Mouse (Mus musculus) midbrain, postnatal 0 days (tissue): ENCODE measurements around the gene Vasp. TPM values are rescaled to one million over a fixed set of nuclear protein-coding genes. Genes with fewer than 3 reads are reported as not detected.
A peak's percentile ranks its signal among the peaks of the same experiment; 100 is the strongest.

Experiments
- ATAC-seq: fragments of 200-750 bp; cut with Nextera tagmentation; 2 replicates; pipeline ENCODE4 v1.8.0; 2017; ENCODE audit warnings: moderate number of reproducible peaks, mild to moderate bottlenecking, moderate TSS enrichment, moderate library complexity; ENCODE audit not compliant: low FRiP score
- DNase-seq: peaks from one replicate; pipeline ENCODE4 v3.0.0-alpha.2; 2015; ENCODE audit warnings: low spot score
- H3K27ac ChIP-seq: fragments of 300-500 bp; sonication (generic); 2 replicates; pipeline ENCODE4 v1.5.1; 2014; ENCODE audit warnings: low read depth, mild to moderate bottlenecking, low read length, mixed read lengths
- H3K27me3 ChIP-seq: fragments of 300-500 bp; sonication (generic); 2 replicates; pipeline ENCODE4 v1.6.1; 2014; ENCODE audit warnings: low read length, control low read depth, mixed read lengths; ENCODE audit not compliant: insufficient read depth
- H3K36me3 ChIP-seq: fragments of 300-500 bp; sonication (generic); 2 replicates; pipeline ENCODE4 v1.6.1; 2014; ENCODE audit warnings: low read length, control low read depth, mixed read lengths; ENCODE audit not compliant: insufficient read depth
- H3K4me1 ChIP-seq: fragments of 300-500 bp; sonication (generic); 2 replicates; pipeline ENCODE4 v1.6.1; 2014; ENCODE audit warnings: mild to moderate bottlenecking, control low read depth, antibody characterized with exemption, low read length, mixed read lengths; ENCODE audit not compliant: insufficient read depth
- H3K4me2 ChIP-seq: fragments of 300-500 bp; sonication (generic); 2 replicates; pipeline ENCODE4 v1.6.1; 2014; ENCODE audit warnings: low read depth, mild to moderate bottlenecking, low read length, mixed read lengths; ENCODE audit not compliant: poor library complexity, severe bottlenecking
- H3K4me3 ChIP-seq: fragments of 300-500 bp; sonication (generic); 2 replicates; pipeline ENCODE4 v1.5.1; 2014; ENCODE audit warnings: low read depth, mild to moderate bottlenecking, low read length, moderate library complexity
- H3K9ac ChIP-seq: fragments of 300-500 bp; sonication (generic); replicated peaks from 2 replicates; pipeline ENCODE4 v1.6.1; 2014; ENCODE audit warnings: mild to moderate bottlenecking, low read length, moderate library complexity, mixed read lengths; ENCODE audit not compliant: poor library complexity, severe bottlenecking
- H3K9me3 ChIP-seq: fragments of 300-500 bp; sonication (generic); 2 replicates; pipeline ENCODE4 v1.6.1; 2016; ENCODE audit warnings: low read length, control low read depth
- CTCF ChIP-seq: IDR thresholded peaks from 2 replicates; pipeline ENCODE4 v1.5.1; 2016; ENCODE audit warnings: antibody characterized with exemption, mild to moderate bottlenecking
- WGBS: fragments of 180-500 bp; shearing (Covaris S2); extraction: QIAGEN DNeasy Blood & Tissue Kit; methylation state at CpG from one replicate; pipeline ENCODE4 v1.1.7; 2014; 5-methylcytosine and 5-hydroxymethylcytosine counted together
- polyA plus RNA-seq: library from polyadenylated mRNA; unstranded; fragments of >200 nt; fragmentation: Nextera tagmentation; extraction: Ambion mirVana; gene quantifications from 2 replicates; pipeline ENCODE4 v1.2.1, GENCODE M21; 2015
- total RNA-seq: library from RNA; depleted of rRNA; stranded (reverse); fragments of >200 nt; gene quantifications from 2 replicates; pipeline ENCODE4 v1.2.3, GENCODE M21; 2014

The Vasp gene
- total and polyA plus RNA-seq, 2 experiments from 2014 or later: 32.3 to 56.9 TPM

GRCm38 (mm10) chr7:19270509-19271237 lies 944 bp downstream of the Vasp start:
- TF ChIP-seq CTCF: no peak
- H3K27ac ChIP-seq: no peak overlapping the region
- ATAC-seq (no peak), DNase-seq (no peak)
- H3K9me3 ChIP-seq: no peaks in the 10 kb centered on the region
- peak overlapping the region; percentile 77 for H3K9ac ChIP-seq
- H3K4me1 ChIP-seq: peaks cover 4% of the 10 kb centered on the region; the same call in 1 of the 2 replicates
- H3K4me2 ChIP-seq: peak overlapping the region; percentile 88
- 0% methylated on average over 17 of the region's 21 CpGs for WGBS
- no peaks in the 10 kb centered on the region for H3K36me3 ChIP-seq
- H3K4me3 ChIP-seq: peak overlapping the region; percentile 88
- H3K27me3 ChIP-seq: no peaks in the 10 kb centered on the region; the same call in 1 of the 2 replicates

GRCm38 (mm10) chr7:19269721-19270441 lies 1.7 kb downstream of the Vasp start:
- peaks cover 4% of the 10 kb centered on the region; the same call in 1 of the 2 replicates for H3K4me1 ChIP-seq
- H3K36me3 ChIP-seq: no peaks in the 10 kb centered on the region
- no peak for TF ChIP-seq CTCF
- ATAC-seq (no peak), DNase-seq (peak; percentile 46)
- H3K27me3 ChIP-seq: no peaks in the 10 kb centered on the region; the same call in 1 of the 2 replicates
- H3K4me3 ChIP-seq: peak overlapping the region; percentile 88
- peak overlapping the region; percentile 77 for H3K9ac ChIP-seq
- WGBS: 4% methylated on average over 16 of the region's 19 CpGs
- H3K4me2 ChIP-seq: peak overlapping the region; percentile 88
- 0 out of 2 replicates have a peak overlapping the region, but pooled peaks have one; percentile 26 for H3K27ac ChIP-seq
- H3K9me3 ChIP-seq: no peaks in the 10 kb centered on the region

- no peak for DNase-seq
- no peak for TF ChIP-seq CTCF
- no peaks in the 10 kb centered on the region for H3K9me3 ChIP-seq
- H3K4me1 ChIP-seq: peaks cover 4% of the 10 kb centered on the region; the same call in 1 of the 2 replicates
- 59% methylated on average over 10 of the region's 10 CpGs for WGBS
- H3K36me3 ChIP-seq: peaks cover 3% of the 10 kb centered on the region
- H3K4me2 ChIP-seq: peak overlapping the region; percentile 88
- H3K9ac ChIP-seq: peak overlapping the region; percentile 77
- H3K27ac ChIP-seq: 0 out of 2 replicates have a peak overlapping the region, but pooled peaks have one; percentile 26
- no peak for ATAC-seq
- H3K4me3 ChIP-seq: peak overlapping the region; percentile 88
- no peaks in the 10 kb centered on the region for H3K27me3 ChIP-seq
These were observed 2.5 kb downstream of the Vasp start for GRCm38 (mm10) chr7:19268993-19269681.

- no peak overlapping the region for H3K4me3 ChIP-seq
- no peaks in the 10 kb centered on the region for H3K27me3 ChIP-seq
- DNase-seq (no peak), ATAC-seq (no peak)
- H3K9me3 ChIP-seq: no peaks in the 10 kb centered on the region
- WGBS: 81% methylated on average over 10 of the region's 10 CpGs
- H3K36me3 ChIP-seq: peaks cover 18% of the 10 kb centered on the region
- no peak overlapping the region for H3K27ac ChIP-seq
- peaks cover 4% of the 10 kb centered on the region; the same call in 1 of the 2 replicates for H3K4me1 ChIP-seq
- TF ChIP-seq CTCF: no peak
- H3K9ac ChIP-seq: no peak overlapping the region
- H3K4me2 ChIP-seq: no peak overlapping the region
These were observed 4.6 kb downstream of the Vasp start for GRCm38 (mm10) chr7:19267051-19267450.

- Histone ChIP-seq H3K4me3 (no peak overlapping the region), H3K36me3 (peaks cover 24% of the 10 kb centered on the region), H3K4me1 (peaks cover 4% of the 10 kb centered on the region; the same call in 1 of the 2 replicates), H3K27ac (no peak overlapping the region), H3K9me3 (no peaks in the 10 kb centered on the region), H3K4me2 (no peak overlapping the region), H3K27me3 (no peaks in the 10 kb centered on the region), H3K9ac (no peak overlapping the region)
- 77% methylated on average over 10 of the region's 10 CpGs for WGBS
- no peak for DNase-seq
- ATAC-seq: no peak
- no peak for TF ChIP-seq CTCF
These were observed 5.4 kb downstream of the Vasp start for GRCm38 (mm10) chr7:19265928-19266822.
